Mouse (Mus musculus) heart, postnatal 0 days (tissue): ENCODE results near the gene Rab1b. TPM values are rescaled to one million over a fixed set of nuclear protein-coding genes. Genes with fewer than 3 reads are reported as not detected.

ENCODE experiments used
- ATAC-seq: fragments of 200-750 bp; cut with Nextera tagmentation; 2 replicates; pipeline ENCODE4 v1.8.0; 2017; ENCODE audit warnings: low read depth, moderate number of reproducible peaks, moderate library complexity; ENCODE audit not compliant: insufficient read depth
- DNase-seq: peaks from one replicate; pipeline ENCODE4 v3.0.0-alpha.2; 2016; ENCODE audit warnings: low spot score
- H3K27ac ChIP-seq: fragments of 300-500 bp; sonication (generic); 2 replicates; pipeline ENCODE4 v1.5.1; 2014; ENCODE audit warnings: low read depth, mild to moderate bottlenecking
- H3K27me3 ChIP-seq: fragments of 300-500 bp; sonication (generic); 2 replicates; pipeline ENCODE4 v1.6.1; 2014; ENCODE audit warnings: low read length, mixed read lengths; ENCODE audit not compliant: control insufficient read depth, insufficient read depth
- H3K36me3 ChIP-seq: fragments of 300-500 bp; sonication (generic); replicated peaks from 2 replicates; pipeline ENCODE4 v1.6.1; 2014; ENCODE audit warnings: low read length, mixed read lengths; ENCODE audit not compliant: control insufficient read depth, insufficient read depth
- H3K4me1 ChIP-seq: fragments of 300-500 bp; sonication (generic); 2 replicates; pipeline ENCODE4 v1.6.1; 2014; ENCODE audit warnings: antibody characterized with exemption; ENCODE audit not compliant: control insufficient read depth, insufficient read depth
- H3K4me2 ChIP-seq: fragments of 300-500 bp; sonication (generic); 2 replicates; pipeline ENCODE4 v1.6.1; 2014; ENCODE audit warnings: low read depth, mild to moderate bottlenecking, low read length, moderate library complexity
- H3K4me3 ChIP-seq: fragments of 300-500 bp; sonication (generic); 2 replicates; pipeline ENCODE4 v1.5.1; 2014; ENCODE audit warnings: low read depth, low read length
- H3K9ac ChIP-seq: fragments of 300-500 bp; sonication (generic); replicated peaks from 2 replicates; pipeline ENCODE4 v1.6.1; 2014; ENCODE audit warnings: low read depth, low read length, mixed read lengths
- H3K9me3 ChIP-seq: fragments of 300-500 bp; sonication (generic); replicated peaks from 2 replicates; pipeline ENCODE4 v1.6.1; 2016; ENCODE audit warnings: low read length; ENCODE audit not compliant: control insufficient read depth
- CTCF ChIP-seq: IDR thresholded peaks from 2 replicates; pipeline ENCODE4 v1.5.1; 2016; ENCODE audit warnings: antibody characterized with exemption, control low read depth, low read depth
- EP300 ChIP-seq: IDR thresholded peaks from 2 replicates; pipeline ENCODE4 v1.6.1; 2016; ENCODE audit warnings: antibody characterized with exemption, low read depth
- WGBS: fragments of 180-500 bp; shearing (Covaris S2); extraction: QIAGEN DNeasy Blood & Tissue Kit; methylation state at CpG from one replicate; pipeline ENCODE4 v1.1.7; 2014; 5-methylcytosine and 5-hydroxymethylcytosine counted together
- polyA plus RNA-seq: library from polyadenylated mRNA; unstranded; fragments of >200 nt; fragmentation: Nextera tagmentation; extraction: Ambion mirVana; gene quantifications from 2 replicates; pipeline ENCODE4 v1.2.1, GENCODE M21; 2015
- total RNA-seq: library from RNA; depleted of rRNA; stranded (reverse); fragments of >200 nt; gene quantifications from 2 replicates; pipeline ENCODE4 v1.2.3, GENCODE M21; 2014; ENCODE audit warnings: low replicate concordance

The Rab1b gene
- total and polyA plus RNA-seq, 2 experiments from 2014 or later: 230 to 424 TPM

DNA sequence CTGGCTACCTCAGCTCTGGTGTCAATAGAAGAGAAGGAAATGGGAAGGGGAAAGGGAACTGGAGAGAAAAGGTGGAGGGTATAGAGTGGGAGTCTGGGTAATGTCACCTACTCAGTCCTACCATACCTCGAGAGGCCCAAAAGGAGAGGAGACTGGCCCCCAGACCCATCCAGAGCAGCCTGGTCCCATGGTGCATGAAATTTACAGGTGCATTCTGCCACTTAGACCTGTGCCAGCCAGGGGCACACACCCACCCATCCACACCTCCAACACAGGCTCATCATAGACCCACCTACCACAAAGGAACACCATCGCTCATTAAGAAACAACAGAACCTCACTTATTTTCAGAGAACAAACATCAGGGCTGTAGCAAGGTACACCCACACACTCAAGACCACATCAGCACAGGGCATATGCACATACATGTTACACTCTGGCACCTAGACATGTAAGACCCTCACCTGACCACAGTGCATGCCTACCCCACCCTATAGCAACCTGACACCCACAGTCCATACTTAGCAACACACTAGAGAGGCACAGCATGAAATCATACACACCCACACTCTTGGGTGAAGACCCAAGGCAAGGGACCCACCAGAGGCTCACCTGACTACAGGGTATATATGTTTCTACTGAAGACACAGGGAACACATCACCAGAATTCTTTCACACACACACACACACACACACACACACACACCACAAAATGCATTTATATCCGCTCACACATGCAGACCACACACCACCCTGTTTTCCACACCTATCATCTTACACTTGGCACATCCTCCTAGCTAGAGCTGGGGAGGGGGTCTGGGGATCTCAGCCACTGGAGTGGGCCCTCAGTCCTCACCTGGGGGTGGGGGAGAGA is 22.7 kb downstream of the Rab1b start:
- Histone ChIP-seq H3K27me3 (peaks cover 65% of the 10 kb centered on the region), H3K9me3 (no peaks in the 10 kb centered on the region), H3K9ac (no peak overlapping the region), H3K4me2 (no peak overlapping the region), H3K27ac (no peak overlapping the region), H3K36me3 (no peaks in the 10 kb centered on the region), H3K4me3 (no peak overlapping the region), H3K4me1 (peaks cover 11% of the 10 kb centered on the region)
- DNase-seq (no peak), ATAC-seq (no peak)
- 56% methylated on average over 3 of the region's 3 CpGs for WGBS
- TF ChIP-seq CTCF (no peak), EP300 (no peak)

DNA sequence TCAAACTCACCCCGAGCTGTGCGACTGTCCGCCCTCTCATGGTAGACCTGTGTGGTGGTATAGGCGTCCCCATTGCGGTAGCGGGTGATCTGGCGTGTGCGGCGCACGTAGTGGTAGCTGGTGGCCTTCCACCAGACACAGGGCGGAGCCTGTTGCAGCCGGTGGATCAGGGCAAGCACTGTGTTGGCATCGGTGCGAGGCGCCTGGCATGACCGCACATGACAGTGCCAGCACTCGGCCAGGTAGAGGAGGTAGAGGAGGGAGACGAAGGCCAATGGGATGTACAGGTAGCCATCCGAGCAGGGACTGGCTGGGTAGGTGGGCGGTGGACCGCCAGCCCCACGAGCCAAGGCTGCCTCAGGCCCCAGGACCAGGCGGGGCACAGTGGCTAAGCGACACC is 24.3 kb downstream of the Rab1b start:
- Histone ChIP-seq H3K36me3 (no peaks in the 10 kb centered on the region), H3K9ac (no peak overlapping the region), H3K4me1 (peaks cover 6% of the 10 kb centered on the region; the same call in 1 of the 2 replicates), H3K4me2 (no peak overlapping the region), H3K4me3 (no peak overlapping the region), H3K27ac (no peak overlapping the region), H3K27me3 (peaks cover 65% of the 10 kb centered on the region), H3K9me3 (no peaks in the 10 kb centered on the region)
- 68% methylated on average over 24 of the region's 24 CpGs for WGBS
- ATAC-seq: no peak
- no peak for DNase-seq
- TF ChIP-seq CTCF (no peak), EP300 (no peak)

- no peak overlapping the region for H3K4me3 ChIP-seq
- no peaks in the 10 kb centered on the region for H3K4me1 ChIP-seq
- no peaks in the 10 kb centered on the region for H3K36me3 ChIP-seq
- H3K27ac ChIP-seq: no peak overlapping the region
- no peak overlapping the region for H3K9ac ChIP-seq
- peaks cover 65% of the 10 kb centered on the region for H3K27me3 ChIP-seq
- no peaks in the 10 kb centered on the region for H3K9me3 ChIP-seq
- ATAC-seq (no peak), DNase-seq (no peak)
- no peak for TF ChIP-seq EP300
- no peak for TF ChIP-seq CTCF
- no peak overlapping the region for H3K4me2 ChIP-seq
- 65% methylated on average over 18 of the region's 18 CpGs for WGBS
Measured at GRCm38 (mm10) chr19:5082005-5082404, 24.9 kb downstream of the Rab1b start.

DNA sequence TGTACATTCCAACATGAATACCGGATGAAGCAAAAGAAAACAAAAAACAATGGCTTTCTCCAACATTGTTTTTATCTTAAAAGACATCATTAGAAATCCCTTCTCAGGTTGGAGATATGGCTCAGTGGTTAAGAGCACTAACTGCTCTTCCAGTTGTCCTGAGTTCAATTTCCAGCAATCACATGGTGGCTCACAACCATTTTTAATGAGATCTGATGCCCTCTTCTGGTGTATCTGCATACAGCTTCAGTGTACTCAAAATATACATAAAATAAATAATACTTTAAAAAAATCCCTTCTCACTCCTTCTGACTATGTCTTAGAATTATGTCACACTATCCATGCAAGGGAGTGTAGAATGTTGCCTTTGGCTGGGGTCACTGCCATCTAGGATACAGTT is 27.6 kb downstream of the Rab1b start:
- no peak overlapping the region for H3K9ac ChIP-seq
- no peak for ATAC-seq
- H3K36me3 ChIP-seq: no peaks in the 10 kb centered on the region
- H3K9me3 ChIP-seq: no peaks in the 10 kb centered on the region
- no peak for DNase-seq
- H3K4me2 ChIP-seq: no peak overlapping the region
- no peak overlapping the region for H3K27ac ChIP-seq
- TF ChIP-seq EP300 (no peak), CTCF (no peak)
- no peak overlapping the region for H3K4me3 ChIP-seq
- 71% methylated on average over 1 of the region's 1 CpGs for WGBS
- no peaks in the 10 kb centered on the region for H3K4me1 ChIP-seq
- peaks cover 43% of the 10 kb centered on the region for H3K27me3 ChIP-seq

DNA sequence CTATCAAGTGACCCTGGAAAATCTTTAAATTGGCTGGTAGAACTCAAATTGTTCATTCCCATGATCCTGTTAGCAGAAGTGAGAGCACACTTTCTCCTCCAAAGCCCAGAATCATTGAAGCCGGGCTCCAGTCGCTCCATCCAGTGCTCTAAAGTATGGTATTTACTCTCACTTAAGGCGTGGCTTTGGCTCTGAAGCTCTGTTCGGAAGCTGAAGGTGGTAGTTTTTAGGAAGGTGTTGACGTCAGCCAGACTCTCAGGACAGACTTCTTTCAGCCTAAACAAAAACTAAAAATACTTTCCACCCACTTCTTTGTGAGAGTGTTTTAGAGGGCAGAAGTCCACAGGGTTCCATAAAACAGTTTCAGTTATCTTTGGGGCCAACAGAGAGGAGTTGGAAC is 33.4 kb downstream of the Rab1b start:
- no peak overlapping the region for H3K9ac ChIP-seq
- H3K4me2 ChIP-seq: no peak overlapping the region

DNA sequence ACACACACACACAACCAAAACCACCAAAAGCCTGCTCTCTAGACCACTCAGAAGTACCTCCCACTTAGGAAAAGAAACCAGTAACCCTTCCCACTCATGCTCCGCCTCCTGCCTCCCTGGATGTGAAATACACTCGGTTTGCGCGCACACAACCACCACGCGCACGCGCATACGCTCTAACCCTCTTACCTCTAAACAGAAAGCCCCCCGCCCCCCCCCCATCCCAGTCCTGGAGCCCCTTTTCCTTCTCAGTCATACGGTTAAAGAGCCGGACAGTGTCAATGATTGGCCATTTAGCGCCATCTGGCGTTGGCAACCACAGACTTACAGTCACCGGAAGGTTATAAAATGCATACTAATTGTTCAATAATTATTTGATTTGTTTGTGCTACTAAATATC is 33.8 kb downstream of the Rab1b start:
- no peak for ATAC-seq
- H3K9ac ChIP-seq: no peak overlapping the region
- TF ChIP-seq EP300 (no peak), CTCF (peak; percentile 58)
- peaks cover 7% of the 10 kb centered on the region; the same call in 1 of the 2 replicates for H3K4me1 ChIP-seq
- H3K27me3 ChIP-seq: peaks cover 31% of the 10 kb centered on the region
- DNase-seq: no peak
- WGBS: 1% methylated on average over 15 of the region's 15 CpGs
- peak overlapping the region; percentile 78 for H3K4me2 ChIP-seq
- no peaks in the 10 kb centered on the region for H3K36me3 ChIP-seq
- no peaks in the 10 kb centered on the region for H3K9me3 ChIP-seq
- H3K4me3 ChIP-seq: peak overlapping the region; percentile 50
- H3K27ac ChIP-seq: no peak overlapping the region

More for the DNA sequence above, 33.4 kb downstream of the Rab1b start:
- Histone ChIP-seq H3K4me1 (peaks cover 4% of the 10 kb centered on the region; the same call in 1 of the 2 replicates), H3K9me3 (no peaks in the 10 kb centered on the region), H3K27ac (no peak overlapping the region), H3K27me3 (peaks cover 26% of the 10 kb centered on the region), H3K4me3 (no peak overlapping the region), H3K36me3 (no peaks in the 10 kb centered on the region)
- ATAC-seq (no peak), DNase-seq (no peak)
- WGBS: 27% methylated on average over 5 of the region's 5 CpGs
- TF ChIP-seq CTCF (no peak), EP300 (no peak)
